Mouse (Mus musculus): Measurements from ENCODE around the gene Basp1.

- TF ChIP-seq CTCF (IDR thresholded peaks at IDR 0.05; ENCODE audit: borderline replicate concordance, control insufficient read depth, extremely low read depth, insufficient read depth, low read length, poor library complexity): no peak
- no peak for TF ChIP-seq POLR2A (IDR thresholded peaks at IDR 0.05; ENCODE audit: control insufficient read depth, extremely low read depth, insufficient read depth, low read length, poor library complexity)
These were observed 49.9 kb downstream of the Basp1 start for GRCm38 (mm10) chr15:25363636-25364035.
